Mouse (Mus musculus): ENCODE data around the gene Rad51c. TPM values are rescaled to one million over a fixed set of nuclear protein-coding genes. Genes with fewer than 3 reads are reported as not detected.
"Not testable (repeated sequence)": the region's sequence is repeated elsewhere in the genome, so short reads cannot be mapped to it uniquely, and the experiment has no call there.

The Rad51c gene
- polyA plus RNA-seq, 1 experiment, result 4.0 TPM

DNA sequence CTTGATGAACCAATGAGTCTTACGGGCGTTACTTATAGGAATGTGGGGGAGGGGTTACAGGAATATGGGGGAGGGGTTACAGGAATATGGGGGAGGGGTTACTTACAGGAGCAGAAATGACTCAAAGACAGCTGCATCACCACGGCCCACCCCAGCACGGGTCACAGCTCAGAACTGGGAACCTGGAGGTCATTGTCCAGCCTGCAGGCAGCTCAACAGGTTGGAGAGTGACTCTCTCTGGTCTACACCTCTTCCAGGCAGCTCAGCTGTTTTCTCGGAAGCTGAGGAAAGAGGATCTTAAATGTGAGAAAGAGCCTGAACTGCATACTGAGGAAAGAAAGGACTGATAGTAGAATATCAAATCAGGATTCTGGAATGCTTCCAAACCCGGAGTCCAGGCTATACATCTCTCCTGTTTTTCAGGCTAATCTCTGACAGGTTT is 17.0 kb upstream of the Rad51c start:
- H3K4me3 ChIP-seq (ENCODE audit: insufficient read depth, poor library complexity, severe bottlenecking), result peak overlapping the region; percentile 7
- no peaks in the 10 kb centered on the region for H3K79me3 ChIP-seq (ENCODE audit: low read depth)
- H3K36me3 ChIP-seq (ENCODE audit: control insufficient read depth, insufficient read depth), result no peaks in the 10 kb centered on the region
- no peak overlapping the region for H3ac ChIP-seq (ENCODE audit: control insufficient read depth, insufficient read length, low read depth)
- TF ChIP-seq MAX (IDR thresholded peaks at IDR 0.05) (no peak), FOSL1 (IDR thresholded peaks at IDR 0.05; ENCODE audit: insufficient read depth, low read length, poor library complexity, severe bottlenecking) (no peak)
- no peaks in the 10 kb centered on the region for H3K79me2 ChIP-seq (ENCODE audit: control insufficient read depth, insufficient read depth)
- H3K27me3 ChIP-seq (ENCODE audit: control insufficient read depth, insufficient read depth, insufficient read length), result no peaks in the 10 kb centered on the region

- Histone ChIP-seq H3K27me3 (ENCODE audit: control insufficient read depth, insufficient read depth, insufficient read length) (no peaks in the 10 kb centered on the region), H3K4me3 (ENCODE audit: insufficient read depth, poor library complexity, severe bottlenecking) (no peak overlapping the region), H3K79me3 (ENCODE audit: low read depth) (no peaks in the 10 kb centered on the region), H3K79me2 (ENCODE audit: control insufficient read depth, insufficient read depth) (no peaks in the 10 kb centered on the region), H3ac (ENCODE audit: control insufficient read depth, insufficient read length, low read depth) (no peak overlapping the region), H3K36me3 (ENCODE audit: control insufficient read depth, insufficient read depth) (no peaks in the 10 kb centered on the region)
- TF ChIP-seq USF1 (IDR thresholded peaks at IDR 0.05; ENCODE audit: low read depth), result no peak
- no peak for TF ChIP-seq CTCF (IDR thresholded peaks at IDR 0.05; ENCODE audit: control insufficient read depth, insufficient read depth, insufficient read length)
- no peak for TF ChIP-seq FOSL1 (IDR thresholded peaks at IDR 0.05; ENCODE audit: insufficient read depth, low read length, poor library complexity, severe bottlenecking)
- TF ChIP-seq MYOD1 (IDR thresholded peaks at IDR 0.05; ENCODE audit: control insufficient read depth, insufficient read length, low read depth), result no peak
- TF ChIP-seq CEBPB (IDR thresholded peaks at IDR 0.05; ENCODE audit: low read depth), result no peak
- TF ChIP-seq MYOG (IDR thresholded peaks at IDR 0.05; ENCODE audit: control insufficient read depth, extremely low read depth, insufficient read length), result no peak
- no peak for TF ChIP-seq MAX (IDR thresholded peaks at IDR 0.05)
Observed at GRCm38 (mm10) chr11:87420861-87421260, 16.1 kb upstream of the Rad51c start.

- Histone ChIP-seq H3ac (ENCODE audit: control insufficient read depth, insufficient read length, low read depth) (no peak overlapping the region), H3K79me3 (ENCODE audit: low read depth) (no peaks in the 10 kb centered on the region), H3K27me3 (ENCODE audit: control insufficient read depth, insufficient read depth, insufficient read length) (no peaks in the 10 kb centered on the region), H3K4me3 (ENCODE audit: insufficient read depth, poor library complexity, severe bottlenecking) (no peak overlapping the region), H3K36me3 (ENCODE audit: control insufficient read depth, insufficient read depth) (no peaks in the 10 kb centered on the region), H3K79me2 (ENCODE audit: control insufficient read depth, insufficient read depth) (no peaks in the 10 kb centered on the region)
- TF ChIP-seq CEBPB (IDR thresholded peaks at IDR 0.05; ENCODE audit: low read depth) (no peak), MYOD1 (IDR thresholded peaks at IDR 0.05; ENCODE audit: control insufficient read depth, insufficient read length, low read depth) (no peak), MAX (IDR thresholded peaks at IDR 0.05) (no peak), MYOG (IDR thresholded peaks at IDR 0.05; ENCODE audit: control insufficient read depth, extremely low read depth, insufficient read length) (no peak), USF1 (IDR thresholded peaks at IDR 0.05; ENCODE audit: low read depth) (no peak), FOSL1 (IDR thresholded peaks at IDR 0.05; ENCODE audit: insufficient read depth, low read length, poor library complexity, severe bottlenecking) (no peak), CTCF (IDR thresholded peaks at IDR 0.05; ENCODE audit: control insufficient read depth, insufficient read depth, insufficient read length) (no peak)
Observed at GRCm38 (mm10) chr11:87416120-87416519, 11.4 kb upstream of the Rad51c start.

DNA sequence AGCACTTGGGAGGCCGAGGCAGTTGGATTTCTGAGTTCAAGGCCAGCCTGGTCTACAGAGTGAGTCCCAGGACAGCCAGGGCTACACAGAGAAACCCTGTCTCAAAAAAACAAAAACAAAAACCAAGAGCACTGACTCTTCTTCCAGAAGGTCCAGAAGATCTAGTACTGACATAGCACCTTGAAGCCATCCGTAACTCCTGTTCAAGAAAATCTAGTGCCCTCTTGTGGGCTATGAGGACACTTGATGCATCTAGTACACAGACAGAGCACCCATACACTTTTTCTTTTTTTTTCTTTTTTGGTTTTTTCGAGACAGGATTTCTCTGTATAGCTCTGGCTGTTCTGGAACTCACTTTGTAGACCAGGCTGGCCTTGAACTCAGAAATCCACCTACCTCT is 8.7 kb upstream of the Rad51c start:
- H3K4me3 ChIP-seq (ENCODE audit: insufficient read depth, poor library complexity, severe bottlenecking); H3K79me2 ChIP-seq (ENCODE audit: control insufficient read depth, insufficient read depth); H3K36me3 ChIP-seq (ENCODE audit: control insufficient read depth, insufficient read depth); H3K79me3 ChIP-seq (ENCODE audit: low read depth); H3ac ChIP-seq (ENCODE audit: control insufficient read depth, insufficient read length, low read depth); H3K27me3 ChIP-seq (ENCODE audit: control insufficient read depth, insufficient read depth, insufficient read length): not testable (repeated sequence)
- peak; percentile 1 for TF ChIP-seq CTCF (IDR thresholded peaks at IDR 0.05; ENCODE audit: control insufficient read depth, insufficient read depth, insufficient read length)

DNA sequence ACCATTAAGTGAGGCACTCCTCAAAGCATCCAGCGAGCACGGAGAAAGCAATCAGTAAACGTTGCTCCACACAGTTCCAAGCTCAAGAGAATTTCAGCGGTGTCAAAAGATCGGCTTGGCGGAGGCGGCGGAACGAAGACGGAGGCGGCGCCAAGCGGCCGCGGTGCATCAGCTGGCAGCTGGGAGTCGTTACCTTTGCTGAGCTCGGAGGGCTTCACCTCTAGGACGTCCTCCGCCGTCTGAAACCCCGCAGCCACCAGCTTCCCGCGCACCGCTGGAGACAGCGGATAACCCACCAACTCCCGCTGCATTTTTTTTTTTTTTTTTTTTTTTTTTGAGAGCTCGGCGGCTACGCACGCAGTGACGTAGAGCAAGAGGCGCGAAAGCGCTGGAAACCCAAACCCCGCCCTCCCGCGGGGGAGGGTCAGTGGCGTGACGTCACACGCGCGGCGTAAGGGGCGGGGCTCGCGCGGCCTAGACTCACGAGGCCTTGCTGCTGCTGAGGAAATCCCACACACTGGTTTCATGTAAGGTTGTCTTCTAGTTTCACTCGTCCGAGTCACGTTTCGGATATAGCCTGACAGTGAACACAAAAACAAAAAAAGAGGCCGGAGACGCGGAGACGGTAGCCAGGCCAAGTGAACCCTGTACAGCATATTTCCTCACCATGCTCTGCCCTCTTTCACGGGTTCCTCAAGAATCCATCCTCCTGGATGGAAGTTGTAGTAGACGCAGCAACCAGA is 472 bp downstream of the Rad51c start:
- no peaks in the 10 kb centered on the region for H3K79me3 ChIP-seq (ENCODE audit: low read depth)
- H3ac ChIP-seq (ENCODE audit: control insufficient read depth, insufficient read length, low read depth), result peak overlapping the region; percentile 95
- no peaks in the 10 kb centered on the region for H3K27me3 ChIP-seq (ENCODE audit: control insufficient read depth, insufficient read depth, insufficient read length)
- H3K36me3 ChIP-seq (ENCODE audit: control insufficient read depth, insufficient read depth), result no peaks in the 10 kb centered on the region
- TF ChIP-seq MYOG (IDR thresholded peaks at IDR 0.05; ENCODE audit: control insufficient read depth, extremely low read depth, insufficient read length) (no peak), MAX (IDR thresholded peaks at IDR 0.05) (peak; percentile 89), CEBPB (IDR thresholded peaks at IDR 0.05; ENCODE audit: low read depth) (no peak), USF1 (IDR thresholded peaks at IDR 0.05; ENCODE audit: low read depth) (no peak), CTCF (IDR thresholded peaks at IDR 0.05; ENCODE audit: control insufficient read depth, insufficient read depth, insufficient read length) (no peak)
- H3K79me2 ChIP-seq (ENCODE audit: control insufficient read depth, insufficient read depth), result no peaks in the 10 kb centered on the region
- peak overlapping the region; percentile 52 for H3K4me3 ChIP-seq (ENCODE audit: insufficient read depth, poor library complexity, severe bottlenecking)

DNA sequence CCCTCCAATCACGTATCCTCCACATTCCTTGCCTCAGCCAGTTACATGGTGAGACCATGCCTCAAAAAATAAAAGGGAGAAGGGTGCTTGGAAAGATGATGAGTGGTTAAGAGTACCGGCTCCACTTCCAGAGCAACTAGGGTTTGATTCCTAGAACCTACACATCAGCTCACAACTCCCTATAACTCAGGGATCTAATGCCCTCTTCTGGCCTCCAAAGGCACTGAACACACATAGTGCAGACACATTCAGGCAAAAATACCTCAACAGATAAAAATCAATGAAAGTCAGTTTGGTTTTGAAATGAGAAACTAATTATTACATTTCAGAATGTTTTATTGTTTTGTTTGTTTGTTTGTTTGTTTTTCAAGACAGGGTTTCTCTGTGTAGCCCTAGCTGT is 6.4 kb downstream of the Rad51c start:
- TF ChIP-seq FOSL1 (IDR thresholded peaks at IDR 0.05; ENCODE audit: insufficient read depth, low read length, poor library complexity, severe bottlenecking) (no peak), MYOG (IDR thresholded peaks at IDR 0.05; ENCODE audit: control insufficient read depth, extremely low read depth, insufficient read length) (no peak)
- no peaks in the 10 kb centered on the region for H3K79me2 ChIP-seq (ENCODE audit: control insufficient read depth, insufficient read depth)

More for the DNA sequence above, 6.4 kb downstream of the Rad51c start:
- peaks cover under 1% of the 10 kb centered on the region for H3K36me3 ChIP-seq (ENCODE audit: control insufficient read depth, insufficient read depth)
- no peak overlapping the region for H3ac ChIP-seq (ENCODE audit: control insufficient read depth, insufficient read length, low read depth)
- no peaks in the 10 kb centered on the region for H3K79me3 ChIP-seq (ENCODE audit: low read depth)
- no peak overlapping the region for H3K4me3 ChIP-seq (ENCODE audit: insufficient read depth, poor library complexity, severe bottlenecking)
- H3K27me3 ChIP-seq (ENCODE audit: control insufficient read depth, insufficient read depth, insufficient read length), result no peaks in the 10 kb centered on the region
